26 mouse cellular contexts compared by ENCODE assay signal in genomic region chr9:56134614-56135013, GRCm38 (mm10). TPM values are rescaled to one million over a fixed set of nuclear protein-coding genes. Genes with fewer than 3 reads are reported as not detected.
DNase-seq lines count a peak whose midpoint lies in the region; ATAC-seq and TF ChIP-seq lines count a peak whose summit lies in the region.
"Had no signal": no experiment of that assay in that cellular context is flagged by ENCODE, and none has a peak within 500 bp of the region (broad histone marks: within the 10 kb centered on the region; RNA-seq: fewer than 3 reads in every experiment).

No protein-coding gene starts in this region.

- TF ChIP-seq EP300 in heart, adult 2 months (IDR thresholded peaks at IDR 0.05; ENCODE audit: insufficient read depth, low read depth, low read length): no peak
- no peak for TF ChIP-seq EP300 in stomach, postnatal 0 days (optimal IDR thresholded peaks at IDR 0.05)

- WGBS in embryonic facial prominence, embryonic 15.5 days: 78% methylated on average over 4 of the region's 4 CpGs
- WGBS in embryonic facial prominence, embryonic 10.5 days: 93% methylated on average over 4 of the region's 4 CpGs
- WGBS in heart, embryonic 15.5 days: 39% methylated on average over 4 of the region's 4 CpGs
- 41% methylated on average over 4 of the region's 4 CpGs for WGBS in heart, adult 2 months
- WGBS in lung, embryonic 14.5 days: 78% methylated on average over 4 of the region's 4 CpGs
- 51% methylated on average over 4 of the region's 4 CpGs for WGBS in lung, adult 2 months
- 72% methylated on average over 4 of the region's 4 CpGs for WGBS in stomach, postnatal 0 days

- no peak for TF ChIP-seq CTCF in heart, adult 2 months (IDR thresholded peaks at IDR 0.05)
- no peak for TF ChIP-seq CTCF in lung, embryonic 14.5 days (IDR thresholded peaks at IDR 0.05; ENCODE audit: low read depth)
- TF ChIP-seq CTCF in lung, adult 2 months (IDR thresholded peaks at IDR 0.05; ENCODE audit: insufficient read depth, low read length): no peak
- TF ChIP-seq CTCF in stomach, postnatal 0 days (IDR thresholded peaks at IDR 0.05; ENCODE audit: low read depth): no peak

- H3K36me3 ChIP-seq in embryonic facial prominence, embryonic 15.5 days: peaks cover 69% of the 10 kb centered on the region
- peaks cover 99% of the 10 kb centered on the region for H3K36me3 ChIP-seq in embryonic facial prominence, embryonic 10.5 days (replicated peaks)
- peaks cover 47% of the 10 kb centered on the region for H3K36me3 ChIP-seq in heart, embryonic 15.5 days
- H3K36me3 ChIP-seq in heart, adult 2 months (ENCODE audit: control insufficient read depth, insufficient read depth, low read length): no peaks in the 10 kb centered on the region
- peaks cover 85% of the 10 kb centered on the region for H3K36me3 ChIP-seq in lung, embryonic 14.5 days (ENCODE audit: insufficient read depth)
- H3K36me3 ChIP-seq in stomach, postnatal 0 days (ENCODE audit: control insufficient read depth, insufficient read depth, low read length): peaks cover 14% of the 10 kb centered on the region

- ATAC-seq in embryonic facial prominence, embryonic 15.5 days (ENCODE audit: insufficient number of reproducible peaks, low FRiP score, low TSS enrichment, low read depth): no peak
- no peak for ATAC-seq in heart, embryonic 15.5 days (replicated peaks; ENCODE audit: insufficient number of reproducible peaks, insufficient read depth, low FRiP score, low read depth)
- no peak for ATAC-seq in lung, embryonic 14.5 days (ENCODE audit: insufficient read depth)
- no peak for ATAC-seq in stomach, postnatal 0 days (ENCODE audit: low FRiP score, low TSS enrichment)
- ATAC-seq: forebrain, postnatal 0 days; inflammation-experienced regulatory T-cells, adult 6 months; liver, embryonic 12.5 days had no signal

- H3K79me2 ChIP-seq in heart, adult 2 months (replicated peaks; ENCODE audit: control insufficient read depth, insufficient read depth, low read length): no peaks in the 10 kb centered on the region

- H3K4me2 ChIP-seq in embryonic facial prominence, embryonic 15.5 days (replicated peaks): no peak overlapping the region
- H3K4me2 ChIP-seq in heart, embryonic 15.5 days: no peak overlapping the region
- H3K4me2 ChIP-seq in lung, embryonic 14.5 days: no peak overlapping the region
- no peak overlapping the region for H3K4me2 ChIP-seq in stomach, postnatal 0 days (replicated peaks; ENCODE audit: low read depth)
- H3K4me2 ChIP-seq: hindbrain, embryonic 14.5 days; liver, embryonic 12.5 days; neural tube, embryonic 12.5 days; stomach, embryonic 15.5 days had no signal

- H3K9me3 ChIP-seq in embryonic facial prominence, embryonic 15.5 days (replicated peaks): no peaks in the 10 kb centered on the region
- H3K9me3 ChIP-seq in embryonic facial prominence, embryonic 10.5 days: no peaks in the 10 kb centered on the region
- H3K9me3 ChIP-seq in heart, embryonic 15.5 days (replicated peaks): no peaks in the 10 kb centered on the region
- H3K9me3 ChIP-seq in lung, embryonic 14.5 days (ENCODE audit: low read depth, low read length): no peaks in the 10 kb centered on the region
- H3K9me3 ChIP-seq in stomach, postnatal 0 days (ENCODE audit: control insufficient read depth, low read length): no peaks in the 10 kb centered on the region
- H3K9me3 ChIP-seq: liver, embryonic 12.5 days; neural tube, embryonic 12.5 days; stomach, embryonic 15.5 days had no signal

- intact Hi-C loops in heart, adult 2 months (cut with DNase I): no loop called here

- H3K4me1 ChIP-seq in embryonic facial prominence, embryonic 15.5 days: no peaks in the 10 kb centered on the region
- H3K4me1 ChIP-seq in embryonic facial prominence, embryonic 10.5 days: no peaks in the 10 kb centered on the region
- peaks cover 52% of the 10 kb centered on the region for H3K4me1 ChIP-seq in heart, embryonic 15.5 days (replicated peaks)
- peaks cover 5% of the 10 kb centered on the region; the same call in 1 of the 2 replicates for H3K4me1 ChIP-seq in heart, adult 2 months (ENCODE audit: control insufficient read depth, insufficient read depth, low read length)
- H3K4me1 ChIP-seq in lung, embryonic 14.5 days (ENCODE audit: insufficient read depth): no peaks in the 10 kb centered on the region
- no peaks in the 10 kb centered on the region for H3K4me1 ChIP-seq in lung, adult 2 months (ENCODE audit: control insufficient read depth, insufficient read depth, low read length)
- peaks cover 3% of the 10 kb centered on the region; the same call in 1 of the 2 replicates for H3K4me1 ChIP-seq in stomach, postnatal 0 days (replicated peaks; ENCODE audit: control insufficient read depth, insufficient read depth)
- H3K4me1 ChIP-seq: liver, embryonic 12.5 days; neural tube, embryonic 12.5 days; stomach, embryonic 15.5 days had no signal

- no peak overlapping the region for H3K9ac ChIP-seq in embryonic facial prominence, embryonic 15.5 days
- no peak overlapping the region for H3K9ac ChIP-seq in heart, embryonic 15.5 days
- no peak overlapping the region for H3K9ac ChIP-seq in heart, adult 2 months (ENCODE audit: low read depth, low read length)
- no peak overlapping the region for H3K9ac ChIP-seq in lung, embryonic 14.5 days
- H3K9ac ChIP-seq in stomach, postnatal 0 days (ENCODE audit: low read length): no peak overlapping the region
- H3K9ac ChIP-seq: forebrain, postnatal 0 days; hindbrain, embryonic 14.5 days; liver, embryonic 12.5 days; neural tube, embryonic 12.5 days; stomach, embryonic 15.5 days had no signal

- TF ChIP-seq POLR2A in heart, adult 2 months (IDR thresholded peaks at IDR 0.05; ENCODE audit: insufficient read depth, low read depth, low read length): no peak
- no peak for TF ChIP-seq POLR2A in lung, adult 2 months (IDR thresholded peaks at IDR 0.05; ENCODE audit: borderline replicate concordance, extremely low read depth, low read depth, low read length)

- H3K27ac ChIP-seq in embryonic facial prominence, embryonic 15.5 days (replicated peaks): 0 out of 2 replicates have a peak overlapping the region, but pooled peaks have one; percentile 22
- no peak overlapping the region for H3K27ac ChIP-seq in embryonic facial prominence, embryonic 10.5 days (replicated peaks)
- peak overlapping the region; percentile 71 for H3K27ac ChIP-seq in heart, embryonic 15.5 days
- H3K27ac ChIP-seq in heart, adult 2 months: no peak overlapping the region
- H3K27ac ChIP-seq in lung, embryonic 14.5 days (ENCODE audit: low read depth): 0 out of 2 replicates have a peak overlapping the region, but pooled peaks have one; percentile 8
- peak overlapping the region; percentile 20 for H3K27ac ChIP-seq in stomach, postnatal 0 days (replicated peaks)
- H3K27ac ChIP-seq: hindbrain, embryonic 14.5 days; liver, embryonic 12.5 days; neural tube, embryonic 12.5 days; stomach, embryonic 15.5 days had no signal

- DNase-seq in embryonic facial prominence, embryonic 10.5 days (ENCODE audit: low spot score): no peak
- no peak for DNase-seq in heart, adult 2 months
- no peak for DNase-seq in lung, embryonic 14.5 days
- no peak for DNase-seq in lung, adult 2 months
- no peak for DNase-seq in stomach, postnatal 0 days (ENCODE audit: low spot score)
- DNase-seq in gastrocnemius, postnatal 4 days (ENCODE audit: low spot score in 2 of 2): no peak
- DNase-seq: adrenal gland, postnatal 10 days; cerebellum, adult 8-10 months; cerebellum, postnatal 36 days; forebrain, postnatal 0 days; gastrocnemius, postnatal 36 days; heart, postnatal 36 days; kidney, adult 8-10 months; kidney, postnatal 10 days; lung, adult 18-20 months; lung, postnatal 4 days; midbrain, embryonic 14.5 days; retina, postnatal 1 day; thymus, adult 2 months had no signal

- H3K4me3 ChIP-seq in embryonic facial prominence, embryonic 15.5 days (replicated peaks): no peak overlapping the region
- H3K4me3 ChIP-seq in embryonic facial prominence, embryonic 10.5 days: no peak overlapping the region
- H3K4me3 ChIP-seq in heart, embryonic 15.5 days: no peak overlapping the region
- H3K4me3 ChIP-seq in heart, adult 2 months: no peak overlapping the region
- H3K4me3 ChIP-seq in lung, embryonic 14.5 days (ENCODE audit: low read depth, low read length): no peak overlapping the region
- H3K4me3 ChIP-seq in lung, adult 2 months (replicated peaks; ENCODE audit: extremely low read depth, low read depth, low read length): no peak overlapping the region
- no peak overlapping the region for H3K4me3 ChIP-seq in stomach, postnatal 0 days (ENCODE audit: low read depth, low read length)
- H3K4me3 ChIP-seq: liver, embryonic 12.5 days; neural tube, embryonic 12.5 days; stomach, embryonic 15.5 days had no signal

- H3K27me3 ChIP-seq in embryonic facial prominence, embryonic 15.5 days: no peaks in the 10 kb centered on the region
- no peaks in the 10 kb centered on the region for H3K27me3 ChIP-seq in embryonic facial prominence, embryonic 10.5 days (replicated peaks; ENCODE audit: low read depth, poor library complexity, severe bottlenecking)
- no peaks in the 10 kb centered on the region for H3K27me3 ChIP-seq in heart, embryonic 15.5 days
- H3K27me3 ChIP-seq in heart, adult 2 months (ENCODE audit: control insufficient read depth, insufficient read depth, low read length): no peaks in the 10 kb centered on the region
- H3K27me3 ChIP-seq in lung, embryonic 14.5 days (ENCODE audit: insufficient read depth, low read length): no peaks in the 10 kb centered on the region
- no peaks in the 10 kb centered on the region for H3K27me3 ChIP-seq in stomach, postnatal 0 days (ENCODE audit: control insufficient read depth, insufficient read depth, low read length)
- H3K27me3 ChIP-seq: liver, embryonic 12.5 days; neural tube, embryonic 12.5 days; stomach, embryonic 15.5 days had no signal

RNA-seq across cellular contexts. Expression of gene Tspan3, which starts 30.7 kb away (rescaled TPM):
- polyA plus RNA-seq in embryonic facial prominence, embryonic 15.5 days (2015; fragmentation: Nextera tagmentation; extraction: Ambion mirVana): 495 and 497 TPM in 2 replicates
- 474 and 482 TPM in 2 replicates for polyA plus RNA-seq in embryonic facial prominence, embryonic 10.5 days (2016; fragmentation: Nextera tagmentation; extraction: Ambion mirVana)
- 378 and 426 TPM in 2 replicates for polyA plus RNA-seq in heart, embryonic 15.5 days (2015; fragmentation: Nextera tagmentation; extraction: Ambion mirVana)
- 100 to 1,000 TPM; 182 to 196 TPM for total RNA-seq in heart, adult 2 months (2021)
- 209 and 406 TPM in 2 replicates for polyA plus RNA-seq in heart, adult 2 months (2012; rRNA removed)
- polyA plus RNA-seq in lung, embryonic 14.5 days (2014; fragmentation: Nextera tagmentation; extraction: Ambion mirVana): 483 and 491 TPM in 2 replicates
- polyA plus RNA-seq in lung, adult 2 months (2012; rRNA removed): 102 and 109 TPM in 2 replicates
- polyA plus RNA-seq in stomach, postnatal 0 days (2015; fragmentation: Nextera tagmentation; extraction: Ambion mirVana): 318 and 328 TPM in 2 replicates
- 100 to 1,000 TPM; 187 to 207 TPM for total RNA-seq in gastrocnemius, postnatal 4 days (2021)

RNA-seq across cellular contexts. Expression of gene Pstpip1, which starts 44.9 kb away (rescaled TPM):
- 4.6 and 4.8 TPM in 2 replicates for polyA plus RNA-seq in embryonic facial prominence, embryonic 15.5 days (2015; fragmentation: Nextera tagmentation; extraction: Ambion mirVana)
- 0.49 and 1.00 TPM in 2 replicates for polyA plus RNA-seq in embryonic facial prominence, embryonic 10.5 days (2016; fragmentation: Nextera tagmentation; extraction: Ambion mirVana)
- 1.8 and 3.3 TPM in 2 replicates for polyA plus RNA-seq in heart, embryonic 15.5 days (2015; fragmentation: Nextera tagmentation; extraction: Ambion mirVana)
- 1 to 10 TPM; 1.5 TPM for total RNA-seq in heart, adult 2 months (2021)
- 2.8 and 4.0 TPM in 2 replicates for polyA plus RNA-seq in heart, adult 2 months (2012; rRNA removed)
- 0.83 and 0.99 TPM in 2 replicates for polyA plus RNA-seq in lung, embryonic 14.5 days (2014; fragmentation: Nextera tagmentation; extraction: Ambion mirVana)
- 9.5 and 14.5 TPM in 2 replicates for polyA plus RNA-seq in lung, adult 2 months (2012; rRNA removed)
- 3.9 and 5.0 TPM in 2 replicates for polyA plus RNA-seq in stomach, postnatal 0 days (2015; fragmentation: Nextera tagmentation; extraction: Ambion mirVana)
- 1 to 10 TPM; 1.3 to 2.0 TPM for total RNA-seq in gastrocnemius, postnatal 4 days (2021)

Comparison
In these comparisons a context has a peak if more than half of its experiments do, and no peak if none do; other contexts are left out.
1. H3K27ac ChIP-seq: peak in embryonic facial prominence, embryonic 15.5 days (single experiment), heart, embryonic 15.5 days (single experiment), lung, embryonic 14.5 days (single experiment) and stomach, postnatal 0 days (single experiment); none in embryonic facial prominence, embryonic 10.5 days (single experiment) and heart, adult 2 months (single experiment).